Mouse (Mus musculus) heart, embryonic 10.5 days (tissue): ENCODE results near the gene Gm10912. TPM values are rescaled to one million over a fixed set of nuclear protein-coding genes. Genes with fewer than 3 reads are reported as not detected.
"Not testable (repeated sequence)": the region's sequence is repeated elsewhere in the genome, so short reads cannot be mapped to it uniquely, and the experiment has no call there.

ENCODE experiments used
- DNase-seq: peaks from one replicate; pipeline ENCODE4 v3.0.0-alpha.2; 2017; ENCODE audit warnings: low spot score
- H3K27ac ChIP-seq: fragments of 300-500 bp; sonication (generic); 2 replicates; pipeline ENCODE4 v1.5.1; 2016; ENCODE audit warnings: mild to moderate bottlenecking
- H3K27me3 ChIP-seq: fragments of 300-500 bp; sonication (generic); 2 replicates; pipeline ENCODE4 v1.6.1; 2016; ENCODE audit warnings: mild to moderate bottlenecking; ENCODE audit not compliant: poor library complexity, insufficient read depth, severe bottlenecking
- H3K36me3 ChIP-seq: fragments of 300-500 bp; sonication (generic); 2 replicates; pipeline ENCODE4 v1.6.1; 2016; ENCODE audit warnings: mild to moderate bottlenecking, moderate library complexity
- H3K4me1 ChIP-seq: fragments of 300-500 bp; sonication (generic); 2 replicates; pipeline ENCODE4 v1.6.1; 2016; ENCODE audit warnings: mild to moderate bottlenecking
- H3K4me3 ChIP-seq: fragments of 300-500 bp; sonication (generic); 2 replicates; pipeline ENCODE4 v1.5.1; 2016; ENCODE audit warnings: mild to moderate bottlenecking, moderate library complexity
- H3K9me3 ChIP-seq: fragments of 300-500 bp; sonication (generic); 2 replicates; pipeline ENCODE4 v1.6.1; 2016; ENCODE audit warnings: mild to moderate bottlenecking, moderate library complexity
- WGBS: fragments of 180-500 bp; shearing (Covaris S2); methylation state at CpG from one replicate; pipeline ENCODE4 v1.1.7; 2016; 5-methylcytosine and 5-hydroxymethylcytosine counted together
- polyA plus RNA-seq: library from polyadenylated mRNA; unstranded; fragments of >200 nt; fragmentation: Nextera tagmentation; extraction: Ambion mirVana; gene quantifications from 2 replicates; pipeline ENCODE4 v1.2.1, GENCODE M21; 2016

Gm10912 gene
- polyA plus RNA-seq, 1 experiment from 2014 or later, result not detected

DNA sequence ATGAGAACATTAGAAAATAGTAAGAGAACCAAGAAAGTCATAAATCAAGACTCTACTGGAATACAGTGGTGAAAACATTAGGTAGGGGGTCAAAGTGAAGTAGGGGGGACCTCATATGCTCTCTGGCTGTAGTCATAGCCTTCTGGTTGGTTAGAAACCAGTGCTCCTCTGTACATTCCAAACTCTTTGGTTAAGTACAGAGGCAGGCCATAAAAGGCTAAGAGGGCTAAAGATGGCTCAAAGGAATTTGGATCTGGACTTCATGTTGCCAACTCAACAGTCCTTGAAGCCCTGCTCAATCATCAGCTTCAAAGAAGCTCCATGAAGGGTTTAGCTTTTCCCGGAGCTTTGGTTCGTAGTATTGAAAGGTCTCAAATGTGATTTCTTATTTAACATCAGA is 43.4 kb downstream of the Gm10912 start:
- H3K4me3 ChIP-seq, DNase-seq, H3K27me3 ChIP-seq, H3K9me3 ChIP-seq: not testable (repeated sequence)
- peaks cover 18% of the 10 kb centered on the region for H3K36me3 ChIP-seq
- WGBS, result 42% methylated on average over 2 of the region's 2 CpGs
- peak overlapping the region; percentile 86; the same call in 1 of the 2 replicates for H3K27ac ChIP-seq
- peaks cover 12% of the 10 kb centered on the region for H3K4me1 ChIP-seq

DNA sequence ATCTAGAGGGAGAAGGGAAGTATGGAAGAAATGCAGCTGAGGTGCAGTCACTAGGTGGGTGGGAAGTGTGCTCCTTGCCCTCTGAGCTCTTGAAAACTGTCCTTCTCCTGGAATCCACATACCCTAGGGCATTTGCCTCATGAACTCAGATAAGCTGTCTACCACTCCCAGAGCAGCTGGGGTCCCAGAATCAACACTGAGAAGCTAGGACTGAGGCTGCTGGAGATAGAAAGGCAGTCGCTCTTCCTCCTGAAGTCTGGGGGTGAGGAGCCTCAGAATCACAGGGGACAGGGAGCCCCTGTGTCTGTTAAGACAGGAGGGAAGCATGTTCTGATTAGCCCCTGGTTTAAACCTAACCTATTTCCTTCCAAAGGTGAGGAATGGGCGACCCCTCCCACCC is 43.9 kb downstream of the Gm10912 start:
- H3K36me3 ChIP-seq, result peaks cover 19% of the 10 kb centered on the region
- no peaks in the 10 kb centered on the region for H3K9me3 ChIP-seq
- H3K27me3 ChIP-seq, result no peaks in the 10 kb centered on the region
- DNase-seq, result peak; percentile 77
- no peak overlapping the region for H3K4me3 ChIP-seq
- peak overlapping the region; percentile 86 for H3K27ac ChIP-seq
- H3K4me1 ChIP-seq, result peaks cover 12% of the 10 kb centered on the region
- 35% methylated on average over 2 of the region's 2 CpGs for WGBS

DNA sequence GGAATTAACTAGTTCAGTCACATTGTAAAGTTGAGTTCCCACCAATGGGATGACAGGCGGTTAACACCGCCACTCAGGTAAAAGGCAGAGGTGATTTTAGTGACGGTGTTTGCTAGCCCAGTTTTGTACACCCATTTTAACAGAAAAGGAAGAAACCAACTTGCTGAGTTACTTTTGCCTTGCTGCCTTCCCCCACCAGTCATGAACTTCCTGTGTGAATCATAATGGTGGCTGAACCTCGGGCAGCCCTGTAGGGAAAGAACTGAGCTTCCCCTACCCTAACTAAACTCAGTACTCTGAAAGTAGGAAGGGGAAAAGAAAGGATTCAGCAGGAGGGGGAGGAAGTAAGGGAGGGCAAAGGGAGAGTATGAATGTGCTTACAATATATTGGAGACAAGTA is 44.4 kb downstream of the Gm10912 start:
- Histone ChIP-seq H3K27ac (peak overlapping the region; percentile 86), H3K4me1 (peaks cover 12% of the 10 kb centered on the region), H3K27me3 (no peaks in the 10 kb centered on the region), H3K36me3 (peaks cover 21% of the 10 kb centered on the region), H3K9me3 (no peaks in the 10 kb centered on the region), H3K4me3 (no peak overlapping the region)
- no peak for DNase-seq
- WGBS, result 70% methylated on average over 4 of the region's 4 CpGs

DNA sequence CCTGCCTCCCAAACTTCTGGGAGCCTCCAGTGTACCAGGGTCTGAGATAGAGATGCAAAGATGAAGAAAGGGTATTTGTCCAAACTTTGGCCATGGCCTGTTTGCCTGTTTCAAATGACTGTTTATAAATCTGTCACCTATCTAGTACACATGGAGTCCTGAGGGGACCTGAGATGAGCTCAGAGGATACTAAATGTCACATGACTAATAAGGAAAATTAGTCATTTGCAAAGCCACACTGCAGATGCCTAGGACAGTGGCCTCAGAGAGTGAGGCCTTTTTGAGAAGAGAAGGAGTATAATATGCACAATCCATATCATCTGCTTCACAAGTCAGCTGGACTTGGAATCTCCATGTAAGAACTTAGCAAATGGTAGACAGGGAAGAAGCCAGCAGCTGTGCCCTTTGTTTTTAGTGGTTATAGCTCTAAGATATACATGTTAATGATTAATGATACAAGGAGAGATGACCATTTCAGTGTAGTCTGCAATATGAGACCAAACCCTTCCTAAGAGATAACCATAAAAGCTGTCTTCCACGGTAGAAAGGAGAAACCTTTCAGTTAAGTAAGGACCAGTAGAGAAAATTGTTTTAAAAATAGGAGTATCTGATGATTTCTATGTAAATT is 45.7 kb downstream of the Gm10912 start:
- WGBS, result no CpG with 5 or more reads among the region's 1 CpGs
- Histone ChIP-seq H3K36me3 (peaks cover 22% of the 10 kb centered on the region), H3K4me1 (peaks cover 12% of the 10 kb centered on the region)
- not testable (repeated sequence) for DNase-seq, H3K4me3 ChIP-seq, H3K27me3 ChIP-seq, H3K27ac ChIP-seq, H3K9me3 ChIP-seq

DNA sequence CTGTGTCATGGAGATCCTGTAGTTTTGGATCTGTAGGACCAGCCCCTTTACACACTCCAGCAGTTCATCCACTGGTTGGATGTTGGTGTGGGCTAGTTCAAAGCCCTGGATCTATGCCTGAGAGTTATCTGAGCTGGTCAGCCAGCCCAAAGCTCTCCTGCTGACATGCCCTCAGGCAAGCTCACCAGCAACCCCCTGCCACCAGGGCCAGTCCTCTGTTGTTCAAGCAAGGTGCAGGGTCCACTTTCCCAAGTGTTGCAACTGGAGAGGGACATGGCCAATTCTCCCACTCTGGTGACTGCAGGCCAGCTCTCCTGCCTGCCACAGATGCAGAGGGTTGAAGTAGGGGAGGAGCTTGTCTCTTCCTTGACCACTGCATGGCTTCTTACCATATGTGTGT is 47.9 kb downstream of the Gm10912 start:
- Histone ChIP-seq H3K36me3 (peaks cover 22% of the 10 kb centered on the region), H3K4me1 (peaks cover 12% of the 10 kb centered on the region)
- DNase-seq, H3K4me3 ChIP-seq, H3K27ac ChIP-seq, H3K27me3 ChIP-seq, H3K9me3 ChIP-seq: not testable (repeated sequence)

DNA sequence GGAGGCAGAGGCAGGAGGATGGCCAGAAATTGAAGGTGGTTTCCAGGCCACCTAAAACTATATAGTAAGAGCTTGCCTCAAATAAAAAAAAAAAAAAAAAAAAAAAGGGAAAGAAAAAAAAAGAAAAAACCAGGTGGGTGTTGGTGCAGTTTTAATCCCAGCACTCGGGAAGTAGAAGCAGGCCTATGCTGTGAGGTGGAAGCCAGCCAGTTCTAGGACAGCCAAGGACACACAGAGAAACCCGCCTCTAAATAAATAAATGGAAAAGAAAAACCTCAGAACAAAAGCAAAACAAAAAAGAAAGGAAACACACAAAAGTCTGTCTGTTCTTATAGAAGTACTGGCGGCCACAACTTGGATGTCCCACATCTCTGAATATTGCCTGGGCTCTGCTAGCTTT is 49.3 kb downstream of the Gm10912 start:
- Histone ChIP-seq H3K9me3 (no peaks in the 10 kb centered on the region), H3K36me3 (peaks cover 22% of the 10 kb centered on the region), H3K27me3 (no peaks in the 10 kb centered on the region), H3K4me3 (no peak overlapping the region), H3K27ac (no peak overlapping the region), H3K4me1 (peaks cover 7% of the 10 kb centered on the region)
- 90% methylated on average over 3 of the region's 3 CpGs for WGBS
- DNase-seq, result no peak

Other genes starting within 250 kb of the Gm10912 start
- gene Lmo2, start 107.8 kb upstream of the Gm10912 start, polyA plus RNA-seq, result 21.7 and 35.2 TPM in 2 replicates
- gene Fbxo3, start 38.1 kb upstream of the Gm10912 start, polyA plus RNA-seq, result 46.2 and 46.3 TPM in 2 replicates
- gene 4931422A03Rik, start 37.5 kb upstream of the Gm10912 start, polyA plus RNA-seq, result 1.5 and 1.9 TPM in 2 replicates
- gene Gm10799, start 2.7 kb downstream of the Gm10912 start, polyA plus RNA-seq, result not detected in 2 replicates
- 4.3 and 8.4 TPM in 2 replicates for gene Cd59b, start 4.0 kb downstream of the Gm10912 start, polyA plus RNA-seq
- 70.8 and 82.0 TPM in 2 replicates for gene Cd59a, start 30.0 kb downstream of the Gm10912 start, polyA plus RNA-seq
- gene A930018P22Rik, start 56.9 kb downstream of the Gm10912 start, polyA plus RNA-seq, result 0.55 and 0.71 TPM in 2 replicates